Mouse (Mus musculus) brain, embryonic 14.5 days (tissue): Measurements from ENCODE around the gene Ets1.

Source experiments
- CTCF ChIP-seq: fragments of 200-500 bp; IDR thresholded peaks from 2 replicates; pipeline ENCODE4 v1.5.1; 2012; ENCODE audit warnings: inconsistent platforms, mild to moderate bottlenecking, moderate library complexity, borderline replicate concordance; ENCODE audit not compliant: insufficient read depth, insufficient read length; ENCODE audit errors: extremely low read depth
- POLR2A ChIP-seq: fragments of 200-500 bp; IDR thresholded peaks from 2 replicates; pipeline ENCODE4 v1.6.1; 2012; ENCODE audit warnings: mild to moderate bottlenecking, inconsistent platforms, borderline replicate concordance; ENCODE audit not compliant: poor library complexity, insufficient read depth, insufficient read length, severe bottlenecking; ENCODE audit errors: extremely low read depth

GRCm38 (mm10) chr9:32730001-32730655 lies 94.1 kb downstream of the Ets1 start:
- no peak for TF ChIP-seq CTCF
- no peak for TF ChIP-seq POLR2A
